Mouse (Mus musculus): ENCODE results near the gene B4galt4. TPM values are rescaled to one million over a fixed set of nuclear protein-coding genes. Genes with fewer than 3 reads are reported as not detected.

B4galt4 gene
- 40.0 and 41.7 TPM in 2 replicates for polyA plus RNA-seq (2014; fragmentation: Nextera tagmentation; extraction: Ambion mirVana)

GRCm38 (mm10) chr16:38742113-38742658 is at the start of gene B4galt4:
B4galt4 (plus strand) TSS chr16:38742264.
- H3K27me3 ChIP-seq (ENCODE audit: control insufficient read depth, insufficient read depth, low read length), result no peaks in the 10 kb centered on the region
- peaks cover 6% of the 10 kb centered on the region; the same call in 1 of the 2 replicates for H3K4me1 ChIP-seq (replicated peaks; ENCODE audit: control insufficient read depth, insufficient read depth, low read length)
- under 1% methylated on average over 58 of the region's 69 CpGs for WGBS
- H3K4me3 ChIP-seq (replicated peaks; ENCODE audit: low read length), result peak within 1 kb of the TSS; percentile 82
- H3K4me2 ChIP-seq (replicated peaks), result peak within 1 kb of the TSS; percentile 68
- ATAC-seq (ENCODE audit: low FRiP score) (peak; percentile 94), DNase-seq (ENCODE audit: low spot score) (peak; percentile 71)
- no peaks in the 10 kb centered on the region for H3K9me3 ChIP-seq (ENCODE audit: control insufficient read depth, low read length)
- no peaks in the 10 kb centered on the region for H3K36me3 ChIP-seq (replicated peaks; ENCODE audit: control insufficient read depth, insufficient read depth)
- peak within 1 kb of the TSS; percentile 84 for H3K27ac ChIP-seq
- peak within 1 kb of the TSS; percentile 91 for H3K9ac ChIP-seq

- no peak overlapping the region for H3K4me3 ChIP-seq (replicated peaks; ENCODE audit: low read length)
- no peaks in the 10 kb centered on the region for H3K27me3 ChIP-seq (ENCODE audit: control insufficient read depth, insufficient read depth, low read length)
- DNase-seq (ENCODE audit: low spot score), result no peak
- 94% methylated on average over 6 of the region's 6 CpGs for WGBS
- H3K4me1 ChIP-seq (replicated peaks; ENCODE audit: control insufficient read depth, insufficient read depth, low read length), result no peaks in the 10 kb centered on the region
- H3K36me3 ChIP-seq (replicated peaks; ENCODE audit: control insufficient read depth, insufficient read depth), result no peaks in the 10 kb centered on the region
- ATAC-seq (ENCODE audit: low FRiP score), result no peak
- no peak overlapping the region for H3K9ac ChIP-seq
- H3K4me2 ChIP-seq (replicated peaks), result no peak overlapping the region
- no peaks in the 10 kb centered on the region for H3K9me3 ChIP-seq (ENCODE audit: control insufficient read depth, low read length)
- H3K27ac ChIP-seq, result no peak overlapping the region
These were observed 47.0 kb upstream of the B4galt4 start for GRCm38 (mm10) chr16:38694906-38695540.

- DNase-seq (ENCODE audit: low spot score) (no peak), ATAC-seq (ENCODE audit: low FRiP score) (no peak)
- Histone ChIP-seq H3K9me3 (ENCODE audit: control insufficient read depth, low read length) (no peaks in the 10 kb centered on the region), H3K4me2 (replicated peaks) (no peak overlapping the region), H3K4me3 (replicated peaks; ENCODE audit: low read length) (no peak overlapping the region), H3K9ac (no peak overlapping the region), H3K27me3 (ENCODE audit: control insufficient read depth, insufficient read depth, low read length) (no peaks in the 10 kb centered on the region), H3K36me3 (replicated peaks; ENCODE audit: control insufficient read depth, insufficient read depth) (no peaks in the 10 kb centered on the region), H3K27ac (no peak overlapping the region), H3K4me1 (replicated peaks; ENCODE audit: control insufficient read depth, insufficient read depth, low read length) (no peaks in the 10 kb centered on the region)
- 85% methylated on average over 5 of the region's 5 CpGs for WGBS
These were observed 46.5 kb upstream of the B4galt4 start for GRCm38 (mm10) chr16:38695557-38695956.

GRCm38 (mm10) chr16:38697611-38698010 is 44.5 kb upstream of the B4galt4 start:
- no peak overlapping the region for H3K9ac ChIP-seq
- no peaks in the 10 kb centered on the region for H3K36me3 ChIP-seq (replicated peaks; ENCODE audit: control insufficient read depth, insufficient read depth)
- H3K4me1 ChIP-seq (replicated peaks; ENCODE audit: control insufficient read depth, insufficient read depth, low read length), result peaks cover 8% of the 10 kb centered on the region
- DNase-seq (ENCODE audit: low spot score) (no peak), ATAC-seq (ENCODE audit: low FRiP score) (no peak)
- H3K27ac ChIP-seq, result no peak overlapping the region
- H3K9me3 ChIP-seq (ENCODE audit: control insufficient read depth, low read length), result no peaks in the 10 kb centered on the region
- WGBS, result 86% methylated on average over 5 of the region's 5 CpGs
- no peak overlapping the region for H3K4me3 ChIP-seq (replicated peaks; ENCODE audit: low read length)
- no peak overlapping the region for H3K4me2 ChIP-seq (replicated peaks)
- H3K27me3 ChIP-seq (ENCODE audit: control insufficient read depth, insufficient read depth, low read length), result no peaks in the 10 kb centered on the region

GRCm38 (mm10) chr16:38700392-38701162 is 41.5 kb upstream of the B4galt4 start:
- Histone ChIP-seq H3K27me3 (ENCODE audit: control insufficient read depth, insufficient read depth, low read length) (no peaks in the 10 kb centered on the region), H3K4me3 (replicated peaks; ENCODE audit: low read length) (no peak overlapping the region), H3K9ac (no peak overlapping the region), H3K36me3 (replicated peaks; ENCODE audit: control insufficient read depth, insufficient read depth) (no peaks in the 10 kb centered on the region), H3K27ac (no peak overlapping the region), H3K4me1 (replicated peaks; ENCODE audit: control insufficient read depth, insufficient read depth, low read length) (peaks cover 8% of the 10 kb centered on the region), H3K4me2 (replicated peaks) (no peak overlapping the region), H3K9me3 (ENCODE audit: control insufficient read depth, low read length) (no peaks in the 10 kb centered on the region)
- 81% methylated on average over 16 of the region's 16 CpGs for WGBS
- DNase-seq (ENCODE audit: low spot score) (no peak), ATAC-seq (ENCODE audit: low FRiP score) (no peak)

GRCm38 (mm10) chr16:38701492-38702185 is 40.4 kb upstream of the B4galt4 start:
- H3K27ac ChIP-seq, result peak overlapping the region; percentile 70
- WGBS, result 19% methylated on average over 9 of the region's 9 CpGs

GRCm38 (mm10) chr16:38702316-38702715 is 39.7 kb upstream of the B4galt4 start:
- DNase-seq (ENCODE audit: low spot score), result no peak
- no peaks in the 10 kb centered on the region for H3K27me3 ChIP-seq (ENCODE audit: control insufficient read depth, insufficient read depth, low read length)
- no peaks in the 10 kb centered on the region for H3K9me3 ChIP-seq (ENCODE audit: control insufficient read depth, low read length)
- no peaks in the 10 kb centered on the region for H3K36me3 ChIP-seq (replicated peaks; ENCODE audit: control insufficient read depth, insufficient read depth)
- no peak overlapping the region for H3K9ac ChIP-seq
- no peak for ATAC-seq (ENCODE audit: low FRiP score)
- H3K4me1 ChIP-seq (replicated peaks; ENCODE audit: control insufficient read depth, insufficient read depth, low read length), result peaks cover 8% of the 10 kb centered on the region
- no peak overlapping the region for H3K4me3 ChIP-seq (replicated peaks; ENCODE audit: low read length)
- H3K4me2 ChIP-seq (replicated peaks), result 0 out of 2 replicates have a peak overlapping the region, but pooled peaks have one; percentile 11
- WGBS, result 86% methylated on average over 3 of the region's 3 CpGs
- H3K27ac ChIP-seq, result no peak overlapping the region

More at GRCm38 (mm10) chr16:38701492-38702185, 40.4 kb upstream of the B4galt4 start:
- ATAC-seq (ENCODE audit: low FRiP score), result peak; percentile 55; the same call in 1 of the 2 replicates
- Histone ChIP-seq H3K4me2 (replicated peaks) (peak overlapping the region; percentile 11; the same call in 1 of the 2 replicates), H3K4me1 (replicated peaks; ENCODE audit: control insufficient read depth, insufficient read depth, low read length) (peaks cover 8% of the 10 kb centered on the region), H3K9ac (no peak overlapping the region), H3K4me3 (replicated peaks; ENCODE audit: low read length) (no peak overlapping the region), H3K9me3 (ENCODE audit: control insufficient read depth, low read length) (no peaks in the 10 kb centered on the region), H3K27me3 (ENCODE audit: control insufficient read depth, insufficient read depth, low read length) (no peaks in the 10 kb centered on the region), H3K36me3 (replicated peaks; ENCODE audit: control insufficient read depth, insufficient read depth) (no peaks in the 10 kb centered on the region)
- no peak for DNase-seq (ENCODE audit: low spot score)

GRCm38 (mm10) chr16:38703501-38703900 is 38.6 kb upstream of the B4galt4 start:
- no peaks in the 10 kb centered on the region for H3K9me3 ChIP-seq (ENCODE audit: control insufficient read depth, low read length)
- no peak overlapping the region for H3K4me3 ChIP-seq (replicated peaks; ENCODE audit: low read length)
- H3K36me3 ChIP-seq (replicated peaks; ENCODE audit: control insufficient read depth, insufficient read depth), result no peaks in the 10 kb centered on the region
- H3K27me3 ChIP-seq (ENCODE audit: control insufficient read depth, insufficient read depth, low read length), result no peaks in the 10 kb centered on the region
- no peak overlapping the region for H3K27ac ChIP-seq
- H3K4me1 ChIP-seq (replicated peaks; ENCODE audit: control insufficient read depth, insufficient read depth, low read length), result peaks cover 8% of the 10 kb centered on the region
- H3K4me2 ChIP-seq (replicated peaks), result no peak overlapping the region
- no peak for DNase-seq (ENCODE audit: low spot score)
- 56% methylated on average over 6 of the region's 6 CpGs for WGBS
- H3K9ac ChIP-seq, result no peak overlapping the region
- ATAC-seq (ENCODE audit: low FRiP score), result no peak
